Mouse (Mus musculus) c-Kit-negative CD71-positive TER-119-positive erythroid progenitor cells, embryonic 14.5 days (primary cell): ENCODE data around the gene Ubn2.
"Not testable (repeated sequence)": the region's sequence is repeated elsewhere in the genome, so short reads cannot be mapped to it uniquely, and the experiment has no call there.

Experiments
- DNase-seq: peaks from one replicate; pipeline ENCODE4 v3.0.0-alpha.2; 2013; ENCODE audit warnings: low read depth, low spot score

Ubn2 gene

DNA sequence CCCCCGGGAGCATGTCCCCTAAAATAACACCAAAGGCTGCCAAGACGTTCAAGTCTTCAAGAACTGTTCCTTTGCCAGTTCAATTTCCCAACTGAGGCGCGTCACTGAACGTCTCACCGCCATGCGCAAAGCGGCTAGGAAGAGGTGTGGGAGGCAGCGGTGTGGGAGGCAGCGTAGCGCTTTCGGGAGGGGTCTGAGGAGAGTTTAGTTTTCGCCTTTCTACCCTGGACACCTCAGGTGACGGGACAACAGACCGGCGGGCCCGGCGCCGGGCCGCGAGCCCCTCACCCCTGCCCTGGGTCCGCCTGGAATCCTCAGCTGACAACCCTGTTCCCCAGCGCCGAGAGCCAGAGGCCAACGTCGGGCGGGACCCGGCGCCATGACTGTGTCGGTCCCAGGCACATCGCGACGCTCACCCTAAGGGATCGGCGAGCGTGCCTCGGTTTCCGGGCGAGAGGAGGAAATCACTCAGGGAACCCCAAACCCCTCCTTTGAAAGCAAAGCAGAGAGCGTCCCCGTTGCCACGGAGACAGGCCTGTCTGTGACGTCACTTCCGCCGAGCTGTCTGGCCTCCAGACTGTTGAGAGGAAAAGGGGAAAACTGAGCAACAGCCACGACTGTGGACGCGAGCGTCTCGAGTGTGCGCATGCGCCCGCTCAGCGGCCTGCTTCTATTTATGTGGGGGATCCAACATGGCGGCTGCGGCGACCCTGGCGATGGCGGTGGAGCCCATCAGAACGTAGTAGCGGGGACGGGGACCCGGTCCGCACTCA, at the start of gene Ubn2:
Gene Ubn2, plus strand, starts transcription at position 690 of the 773 bp plus-strand sequence.
- peak; percentile 96 for DNase-seq

DNA sequence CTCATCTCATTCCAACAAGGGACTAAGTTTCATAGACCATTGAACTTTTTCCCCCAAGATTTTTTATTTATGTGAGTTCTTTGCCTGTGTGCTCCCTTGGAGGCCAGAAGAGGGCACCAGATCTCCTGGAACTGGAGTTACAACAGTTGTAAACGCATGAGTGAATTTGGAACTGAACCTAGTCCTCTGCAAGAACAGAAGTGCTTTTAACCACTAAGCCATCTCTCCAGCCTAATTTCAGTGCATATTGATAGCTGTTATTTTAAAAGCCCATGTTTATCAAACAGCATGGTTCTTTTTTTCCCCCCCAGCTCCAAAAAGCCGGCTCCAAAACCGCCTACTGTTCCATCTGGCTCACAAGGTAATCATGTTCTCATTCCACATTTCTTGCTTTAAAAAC, 44.1 kb upstream of the Ubn2 start:
- peak; percentile 20 for DNase-seq

GRCm38 (mm10) chr6:38432457-38432856, 1.3 kb upstream of the Ubn2 start:
- DNase-seq = not testable (repeated sequence)

DNA sequence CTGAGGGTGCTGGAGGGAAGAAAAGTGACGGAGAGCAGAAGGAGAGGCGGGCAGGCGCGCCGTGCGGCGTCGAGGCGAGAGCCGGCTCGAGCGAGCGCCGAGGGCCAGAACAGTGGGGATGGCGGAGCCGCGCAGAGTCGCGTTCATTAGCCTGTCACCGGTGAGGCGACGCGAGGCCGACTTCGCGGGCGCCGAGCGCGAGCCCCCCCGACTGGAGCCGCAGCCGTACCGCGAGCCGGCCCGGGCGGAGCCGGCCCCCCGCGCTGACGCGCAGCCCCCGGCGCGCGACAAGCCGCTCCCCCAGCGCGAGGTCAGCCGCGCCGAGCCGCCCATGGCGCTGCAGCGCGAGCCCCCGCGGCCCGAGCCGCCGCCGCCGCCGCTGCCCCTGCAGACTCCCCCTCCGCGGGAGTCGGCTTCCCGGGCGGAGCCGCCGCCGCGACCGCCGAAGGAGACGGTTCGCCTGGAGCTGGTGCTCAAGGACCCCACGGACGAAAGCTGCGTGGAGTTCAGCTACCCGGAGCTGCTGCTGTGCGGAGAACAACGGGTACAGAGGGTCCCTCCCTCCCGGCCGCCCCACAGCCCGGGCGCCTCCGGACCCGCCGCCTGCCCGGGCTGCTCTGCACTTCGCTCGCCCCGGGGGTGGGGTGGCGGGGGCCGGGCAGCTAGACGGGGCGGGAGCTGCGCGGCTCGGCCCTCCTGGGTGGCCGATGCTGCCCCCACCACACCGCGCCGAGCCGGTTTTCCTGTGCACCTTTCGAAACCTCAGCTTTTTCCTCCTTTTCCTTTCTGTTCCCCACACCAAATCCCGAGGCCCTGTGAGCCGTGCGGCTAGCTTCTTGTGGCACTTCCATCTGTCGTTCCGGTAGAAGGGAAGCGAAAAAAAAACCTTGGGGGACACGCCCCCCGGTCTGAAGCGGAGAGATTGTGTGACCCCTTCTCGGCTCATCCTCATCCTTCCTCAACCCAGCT, 589 bp downstream of the Ubn2 start:
- peak; percentile 33 for DNase-seq

GRCm38 (mm10) chr6:38443842-38444241, 10.1 kb downstream of the Ubn2 start:
- peak; percentile 48 for DNase-seq

GRCm38 (mm10) chr6:38448295-38448694, 14.5 kb downstream of the Ubn2 start:
- no peak for DNase-seq

GRCm38 (mm10) chr6:38453049-38453448, 19.3 kb downstream of the Ubn2 start:
- no peak for DNase-seq

DNA sequence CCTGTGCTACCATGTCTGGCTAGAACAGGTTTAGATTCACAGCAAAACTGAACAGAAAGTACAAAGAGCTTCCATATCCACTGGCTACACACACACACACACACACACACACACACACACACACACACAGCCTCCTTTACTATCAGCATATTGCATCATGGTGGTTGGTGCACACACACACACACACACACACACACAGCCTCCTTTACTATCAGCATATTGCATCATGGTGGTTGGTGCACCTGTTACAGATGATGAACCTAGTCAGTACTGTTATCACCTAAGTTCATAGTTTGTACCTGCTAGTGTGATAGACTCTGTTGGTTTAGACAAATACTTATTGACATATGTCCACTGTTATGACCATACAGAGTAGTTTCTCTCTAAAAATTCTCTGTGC, 22.7 kb downstream of the Ubn2 start:
- not testable (repeated sequence) for DNase-seq

- DNase-seq = no peak
These were observed 24.3 kb downstream of the Ubn2 start for GRCm38 (mm10) chr6:38458075-38458474.

GRCm38 (mm10) chr6:38469591-38469990, 35.8 kb downstream of the Ubn2 start:
- no peak for DNase-seq

GRCm38 (mm10) chr6:38481694-38482371, 48.1 kb downstream of the Ubn2 start:
- no peak for DNase-seq

DNA sequence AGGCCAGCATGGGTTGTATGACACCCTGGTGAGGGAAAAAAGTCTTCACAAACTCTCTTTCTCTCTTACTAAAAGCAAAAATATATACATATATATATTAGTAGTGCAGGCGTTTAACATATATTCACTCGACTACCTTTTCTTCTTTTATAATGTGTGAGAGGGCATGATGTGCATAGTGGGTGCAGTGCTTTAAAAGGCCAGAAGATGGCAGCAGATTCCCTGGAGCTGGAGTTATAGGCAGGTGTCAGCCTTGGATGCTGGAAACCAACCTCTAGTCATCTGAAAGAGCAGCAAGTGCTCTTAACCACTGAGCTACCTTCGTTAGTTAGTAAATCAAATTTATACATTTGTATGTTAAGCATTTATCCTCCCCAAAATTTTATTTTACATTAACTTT, 58.8 kb downstream of the Ubn2 start:
- DNase-seq = peak; percentile 53

DNA sequence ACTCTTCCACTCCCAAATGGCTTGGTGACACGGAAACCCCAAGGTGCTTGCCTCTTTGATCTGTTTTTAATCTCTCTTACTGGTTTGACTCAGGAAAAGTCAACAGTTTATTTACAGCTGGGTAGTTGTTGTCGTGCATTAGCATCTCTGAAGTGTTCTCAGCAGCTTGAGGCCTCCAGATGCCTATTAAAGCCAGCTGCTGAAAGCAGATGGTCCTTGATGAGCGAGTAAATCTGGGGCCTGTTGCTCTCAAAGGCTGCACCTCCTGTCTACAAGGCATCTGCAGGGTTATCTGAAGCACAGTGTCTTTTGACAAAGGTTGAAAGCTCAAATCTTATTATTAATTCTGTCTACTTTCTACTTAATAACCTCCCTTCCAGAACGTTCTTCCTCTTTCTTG, 61.9 kb downstream of the Ubn2 start:
- no peak for DNase-seq

- DNase-seq = no peak
These were observed 78.3 kb downstream of the Ubn2 start for GRCm38 (mm10) chr6:38512096-38512495.

- no peak for DNase-seq
These were observed 79.1 kb downstream of the Ubn2 start for GRCm38 (mm10) chr6:38512830-38513229.

DNA sequence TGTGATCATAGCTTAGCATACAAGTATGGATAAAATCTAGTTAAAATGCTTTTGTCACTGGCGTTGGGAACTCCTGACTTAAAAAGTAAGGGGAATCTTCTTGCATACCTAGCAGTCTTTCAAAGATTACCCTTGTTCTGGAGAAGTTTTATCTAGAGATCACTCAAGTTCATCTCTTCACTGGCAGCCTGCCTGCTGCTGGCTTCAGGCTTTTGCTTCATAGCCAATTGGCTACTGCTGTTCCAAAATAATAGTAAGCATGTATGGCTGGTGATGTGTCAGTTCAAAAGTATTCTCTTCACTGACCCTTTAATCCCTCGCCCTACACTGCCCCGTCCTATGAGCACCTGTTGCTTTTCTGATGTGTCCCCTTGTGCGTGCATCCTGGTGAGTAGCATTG, 81.5 kb downstream of the Ubn2 start:
- no peak for DNase-seq

GRCm38 (mm10) chr6:38523851-38524250, 90.1 kb downstream of the Ubn2 start:
- DNase-seq = peak; percentile 20

GRCm38 (mm10) chr6:38531211-38531820, 97.6 kb downstream of the Ubn2 start:
- DNase-seq = no peak

DNA sequence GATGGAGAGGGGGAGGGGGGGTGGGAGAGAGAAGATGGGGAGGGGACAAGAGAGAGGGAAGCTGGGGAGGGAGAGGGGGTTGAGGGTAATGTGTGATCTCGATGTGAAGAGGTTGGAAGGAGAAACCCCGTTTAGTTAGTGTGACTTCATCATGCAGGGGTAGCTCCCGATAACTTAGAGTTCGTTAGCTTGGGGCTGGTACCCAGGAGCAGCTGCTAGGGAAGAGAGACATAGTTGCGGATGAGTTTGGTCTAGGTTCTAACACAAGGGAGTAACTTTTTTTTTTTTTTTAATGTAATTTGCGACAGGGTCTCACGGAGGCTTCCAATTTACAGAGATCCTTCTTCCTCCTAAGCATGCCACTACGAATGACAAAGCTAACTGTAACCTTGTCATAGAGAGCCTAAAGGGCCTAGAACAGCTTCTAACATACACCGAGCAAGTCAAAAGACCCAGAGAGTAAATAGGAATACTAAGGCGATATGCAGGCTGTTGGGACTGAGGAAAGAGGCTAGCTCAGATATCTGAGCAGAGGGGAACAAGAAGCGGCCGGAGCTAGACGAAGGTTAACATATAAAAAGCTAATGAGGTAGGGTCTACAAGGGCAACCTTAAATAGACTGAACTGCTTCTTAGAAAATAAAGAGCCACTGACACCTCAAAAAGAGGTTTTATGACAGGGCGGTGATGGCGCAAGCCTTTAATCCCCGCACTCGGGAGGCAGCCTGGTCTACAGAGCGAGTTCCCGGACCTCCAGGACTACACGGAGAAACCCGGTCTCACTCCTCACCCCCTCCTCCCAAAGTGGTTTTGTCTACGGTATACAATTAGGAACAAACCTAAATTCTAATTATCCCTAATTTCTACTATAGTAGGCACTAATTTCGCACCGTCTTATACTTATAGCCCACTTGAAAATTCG, 99.0 kb downstream of the Ubn2 start:
- DNase-seq = peak; percentile 37
